Mouse (Mus musculus) retina, postnatal 7 days (tissue): ENCODE measurements around the gene Rab12.

Experiments
- DNase-seq: peaks from one replicate; pipeline ENCODE4 v3.0.0-alpha.2; 2012; ENCODE audit warnings: low read depth, low spot score

The Rab12 gene

DNA sequence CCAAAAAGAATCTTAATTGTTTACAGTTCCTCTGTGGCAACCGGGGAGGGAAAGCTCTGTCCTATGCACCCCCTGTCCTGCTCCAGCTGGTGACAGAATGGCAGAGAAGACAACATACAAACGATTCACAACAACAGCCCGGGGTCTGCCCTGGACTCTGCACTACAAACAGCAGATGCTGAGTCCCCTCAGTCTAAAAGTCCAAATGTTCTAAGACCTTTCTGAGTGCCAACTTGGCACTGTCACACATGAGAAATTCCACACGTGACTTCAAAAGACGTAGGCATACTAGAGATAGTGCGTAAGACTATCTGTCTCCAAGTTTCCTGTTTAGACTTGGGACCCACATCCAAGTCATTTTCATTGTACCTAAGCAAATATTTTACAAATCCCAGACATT lies 16.7 kb downstream of the Rab12 start:
- DNase-seq: no peak

- no peak for DNase-seq
These were observed 20.9 kb downstream of the Rab12 start for GRCm38 (mm10) chr17:66498598-66498997.

- DNase-seq: no peak
These were observed 22.9 kb downstream of the Rab12 start for GRCm38 (mm10) chr17:66496589-66496988.

- DNase-seq: peak; percentile 69
These were observed 29.4 kb downstream of the Rab12 start for GRCm38 (mm10) chr17:66490022-66490601.

DNA sequence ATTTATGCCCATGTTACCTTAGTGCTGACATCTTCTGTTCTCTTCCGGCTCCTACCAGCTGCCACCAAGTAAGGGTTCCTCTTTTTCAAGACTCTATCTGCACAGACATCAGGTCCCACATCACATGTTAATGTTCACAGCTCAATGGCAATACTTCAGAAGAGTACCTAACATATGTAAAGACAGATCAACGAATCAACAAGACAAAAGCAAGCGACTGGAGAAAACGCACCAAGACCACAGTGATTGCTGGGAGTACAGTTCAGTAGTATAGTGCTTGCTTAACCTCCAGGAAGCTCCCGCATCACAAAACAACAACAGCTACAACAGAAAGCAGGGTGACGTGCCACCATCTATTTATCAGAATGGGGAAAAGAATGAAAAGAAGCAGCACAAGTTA lies 33.0 kb downstream of the Rab12 start:
- DNase-seq: no peak

- peak; percentile 55 for DNase-seq
These were observed 33.8 kb downstream of the Rab12 start for GRCm38 (mm10) chr17:66485742-66486141.

GRCm38 (mm10) chr17:66484965-66485364 lies 34.6 kb downstream of the Rab12 start:
- DNase-seq: no peak

- DNase-seq: no peak
These were observed 35.7 kb downstream of the Rab12 start for GRCm38 (mm10) chr17:66483651-66484454.

GRCm38 (mm10) chr17:66481295-66481694 lies 38.2 kb downstream of the Rab12 start:
- DNase-seq: no peak

- DNase-seq: no peak
These were observed 38.8 kb downstream of the Rab12 start for GRCm38 (mm10) chr17:66480491-66481278.

DNA sequence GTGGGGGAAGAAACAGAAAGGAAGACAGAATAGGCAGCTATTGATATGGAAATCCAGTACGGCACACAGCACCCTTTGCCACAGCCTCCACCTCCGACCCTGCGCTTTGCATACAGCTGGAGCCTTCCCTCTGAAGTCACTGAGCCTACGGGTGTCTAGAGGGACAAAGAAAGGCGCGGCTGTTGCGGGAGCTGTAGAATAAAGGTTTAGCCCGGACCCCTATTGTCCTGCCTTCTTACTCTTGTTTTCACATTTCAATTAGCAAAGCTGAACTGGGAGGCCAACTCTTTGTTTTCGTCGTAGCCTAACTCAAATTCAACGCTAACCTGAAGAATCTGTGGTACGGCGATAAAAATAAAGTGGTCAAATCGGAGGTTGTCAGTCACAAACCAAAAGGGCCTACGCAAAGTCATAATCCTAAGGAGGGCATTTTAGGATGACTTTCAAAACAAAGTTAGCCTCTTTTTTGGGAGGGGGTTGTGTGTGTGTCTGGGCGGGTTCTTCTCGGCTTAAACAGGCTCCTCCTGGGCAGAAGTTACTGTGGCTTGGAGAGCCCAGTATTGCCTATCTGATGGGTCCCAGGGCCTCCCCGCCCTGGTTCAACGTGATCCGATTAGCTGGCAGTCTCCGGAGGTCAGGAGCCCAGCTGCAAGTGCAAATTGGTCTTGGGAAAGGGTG lies 39.6 kb downstream of the Rab12 start:
- peak; percentile 53 for DNase-seq

GRCm38 (mm10) chr17:66479311-66479710 lies 40.2 kb downstream of the Rab12 start:
- DNase-seq: no peak

- DNase-seq: no peak
These were observed 46.3 kb downstream of the Rab12 start for GRCm38 (mm10) chr17:66473205-66473604.

DNA sequence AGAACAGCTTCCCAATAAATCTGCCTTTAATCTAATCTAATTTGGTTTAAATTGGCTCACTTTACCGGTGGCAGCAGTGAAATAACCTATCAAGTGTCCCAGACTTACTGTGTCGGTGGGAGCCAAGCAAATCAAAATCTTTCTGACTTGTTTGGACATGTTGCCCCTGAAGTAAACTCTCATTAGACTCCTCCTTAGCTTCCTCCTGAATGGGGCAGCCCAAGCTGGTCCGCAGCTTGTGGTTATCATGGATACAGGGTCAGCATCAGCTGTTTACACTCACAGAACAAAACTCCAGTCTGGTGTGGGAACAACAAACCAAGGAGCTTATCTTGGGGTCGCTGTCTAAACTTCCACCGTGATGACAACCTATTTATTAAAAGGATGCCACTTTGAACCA lies 47.8 kb downstream of the Rab12 start:
- DNase-seq: no peak

DNA sequence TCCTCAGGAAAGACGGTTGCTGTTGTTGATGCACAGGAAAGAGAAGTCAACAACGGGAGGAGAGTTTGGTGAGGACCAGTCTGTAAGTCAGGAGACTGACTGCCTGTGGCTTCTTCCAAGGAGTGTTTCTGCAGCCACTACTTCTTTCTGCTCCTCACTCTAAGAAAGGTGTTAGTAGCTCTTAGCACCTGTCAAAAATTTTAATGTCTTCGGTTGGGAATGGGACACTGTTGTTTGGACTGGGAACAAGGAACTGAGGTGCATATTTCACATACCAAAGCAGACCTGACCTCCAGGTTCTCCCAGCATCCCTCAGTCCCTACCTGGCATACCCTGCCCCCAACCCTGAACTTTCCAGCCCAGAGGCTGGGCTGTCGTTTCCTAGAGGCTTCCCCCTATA lies 48.3 kb downstream of the Rab12 start:
- DNase-seq: no peak

GRCm38 (mm10) chr17:66470020-66470419 lies 49.5 kb downstream of the Rab12 start:
- DNase-seq: no peak

DNA sequence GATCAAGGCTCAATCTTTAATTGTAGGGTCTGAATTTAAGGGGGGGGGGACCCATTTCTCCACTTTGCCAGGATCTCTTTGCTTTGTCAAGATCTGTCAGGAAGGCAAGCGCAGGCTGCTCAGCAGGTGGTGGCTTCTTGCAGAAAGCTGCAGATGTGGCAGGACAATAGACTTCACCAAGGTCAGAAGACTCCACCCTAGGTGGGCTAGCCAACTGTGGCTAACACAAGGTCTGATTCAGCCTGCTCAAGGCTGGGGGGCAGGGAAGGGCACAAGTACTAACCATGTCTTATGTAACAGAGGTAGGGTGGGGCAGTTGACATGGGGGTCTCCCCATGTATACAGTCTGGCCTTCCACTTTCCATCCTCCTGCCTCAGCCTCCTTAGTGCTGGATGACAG lies 62.3 kb downstream of the Rab12 start:
- no peak for DNase-seq

- peak; percentile 83 for DNase-seq
These were observed 68.4 kb downstream of the Rab12 start for GRCm38 (mm10) chr17:66451143-66451542.

DNA sequence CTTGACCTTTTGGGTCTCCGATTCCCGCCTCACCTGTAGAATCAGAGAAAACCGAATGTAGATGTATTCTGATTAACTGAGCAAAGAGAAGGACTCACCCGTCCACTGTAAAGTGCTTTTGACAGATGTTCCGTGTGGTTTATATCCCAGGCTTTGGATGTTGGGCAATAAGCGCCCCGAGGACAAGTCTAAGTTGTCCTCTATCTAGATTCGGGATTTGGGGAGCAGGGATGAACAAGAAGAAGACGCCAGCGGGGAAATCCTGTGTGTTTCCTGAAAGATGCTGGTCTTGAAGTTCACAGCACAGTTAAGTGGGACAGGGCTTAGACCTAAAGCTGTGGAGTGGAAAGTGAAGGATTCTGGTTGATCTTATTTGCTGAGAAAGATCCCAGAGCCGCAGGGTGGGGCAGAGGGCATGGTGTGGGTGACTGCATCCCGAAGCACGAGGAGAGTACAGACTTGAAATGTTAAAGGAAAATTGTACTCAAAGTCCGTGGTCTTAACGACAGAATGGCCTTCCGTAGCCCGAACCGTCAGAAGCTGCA lies 68.9 kb downstream of the Rab12 start:
- no peak for DNase-seq

GRCm38 (mm10) chr17:66449460-66450341 lies 69.8 kb downstream of the Rab12 start, which contains the start of gene Mtcl1:
Mtcl1 (minus strand) TSS chr17:66449750.
- DNase-seq: peak; percentile 84
